Mouse (Mus musculus) midbrain, postnatal 0 days (tissue): ENCODE data around the gene Tsc22d3. TPM values are rescaled to one million over a fixed set of nuclear protein-coding genes. Genes with fewer than 3 reads are reported as not detected.
"Not testable (repeated sequence)": the region's sequence is repeated elsewhere in the genome, so short reads cannot be mapped to it uniquely, and the experiment has no call there.

Experiments
- ATAC-seq: fragments of 200-750 bp; cut with Nextera tagmentation; 2 replicates; pipeline ENCODE4 v1.8.0; 2017; ENCODE audit warnings: moderate number of reproducible peaks, mild to moderate bottlenecking, moderate TSS enrichment, moderate library complexity; ENCODE audit not compliant: low FRiP score
- DNase-seq: peaks from one replicate; pipeline ENCODE4 v3.0.0-alpha.2; 2015; ENCODE audit warnings: low spot score
- H3K27ac ChIP-seq: fragments of 300-500 bp; sonication (generic); 2 replicates; pipeline ENCODE4 v1.5.1; 2014; ENCODE audit warnings: low read depth, mild to moderate bottlenecking, low read length, mixed read lengths
- H3K27me3 ChIP-seq: fragments of 300-500 bp; sonication (generic); 2 replicates; pipeline ENCODE4 v1.6.1; 2014; ENCODE audit warnings: low read length, control low read depth, mixed read lengths; ENCODE audit not compliant: insufficient read depth
- H3K36me3 ChIP-seq: fragments of 300-500 bp; sonication (generic); 2 replicates; pipeline ENCODE4 v1.6.1; 2014; ENCODE audit warnings: low read length, control low read depth, mixed read lengths; ENCODE audit not compliant: insufficient read depth
- H3K4me1 ChIP-seq: fragments of 300-500 bp; sonication (generic); 2 replicates; pipeline ENCODE4 v1.6.1; 2014; ENCODE audit warnings: mild to moderate bottlenecking, control low read depth, antibody characterized with exemption, low read length, mixed read lengths; ENCODE audit not compliant: insufficient read depth
- H3K4me2 ChIP-seq: fragments of 300-500 bp; sonication (generic); 2 replicates; pipeline ENCODE4 v1.6.1; 2014; ENCODE audit warnings: low read depth, mild to moderate bottlenecking, low read length, mixed read lengths; ENCODE audit not compliant: poor library complexity, severe bottlenecking
- H3K4me3 ChIP-seq: fragments of 300-500 bp; sonication (generic); 2 replicates; pipeline ENCODE4 v1.5.1; 2014; ENCODE audit warnings: low read depth, mild to moderate bottlenecking, low read length, moderate library complexity
- H3K9ac ChIP-seq: fragments of 300-500 bp; sonication (generic); replicated peaks from 2 replicates; pipeline ENCODE4 v1.6.1; 2014; ENCODE audit warnings: mild to moderate bottlenecking, low read length, moderate library complexity, mixed read lengths; ENCODE audit not compliant: poor library complexity, severe bottlenecking
- H3K9me3 ChIP-seq: fragments of 300-500 bp; sonication (generic); 2 replicates; pipeline ENCODE4 v1.6.1; 2016; ENCODE audit warnings: low read length, control low read depth
- CTCF ChIP-seq: IDR thresholded peaks from 2 replicates; pipeline ENCODE4 v1.5.1; 2016; ENCODE audit warnings: antibody characterized with exemption, mild to moderate bottlenecking
- WGBS: fragments of 180-500 bp; shearing (Covaris S2); extraction: QIAGEN DNeasy Blood & Tissue Kit; methylation state at CpG from one replicate; pipeline ENCODE4 v1.1.7; 2014; 5-methylcytosine and 5-hydroxymethylcytosine counted together
- polyA plus RNA-seq: library from polyadenylated mRNA; unstranded; fragments of >200 nt; fragmentation: Nextera tagmentation; extraction: Ambion mirVana; gene quantifications from 2 replicates; pipeline ENCODE4 v1.2.1, GENCODE M21; 2015
- total RNA-seq: library from RNA; depleted of rRNA; stranded (reverse); fragments of >200 nt; gene quantifications from 2 replicates; pipeline ENCODE4 v1.2.3, GENCODE M21; 2014

Gene Tsc22d3
- total and polyA plus RNA-seq, 2 experiments from 2014 or later: 104 to 105 TPM

- H3K4me2 ChIP-seq: no peak overlapping the region
- 44% methylated on average over 7 of the region's 7 CpGs for WGBS
- H3K9ac ChIP-seq: no peak overlapping the region
- H3K36me3 ChIP-seq: no peaks in the 10 kb centered on the region
- no peak overlapping the region for H3K27ac ChIP-seq
- no peak for TF ChIP-seq CTCF
- peaks cover 7% of the 10 kb centered on the region; the same call in 1 of the 2 replicates for H3K27me3 ChIP-seq
- H3K4me3 ChIP-seq: no peak overlapping the region
- DNase-seq: no peak
- no peaks in the 10 kb centered on the region for H3K9me3 ChIP-seq
- H3K4me1 ChIP-seq: no peaks in the 10 kb centered on the region
- no peak for ATAC-seq
Measured at GRCm38 (mm10) chrX:140511687-140512651, 88.5 kb downstream of the Tsc22d3 start.

DNA sequence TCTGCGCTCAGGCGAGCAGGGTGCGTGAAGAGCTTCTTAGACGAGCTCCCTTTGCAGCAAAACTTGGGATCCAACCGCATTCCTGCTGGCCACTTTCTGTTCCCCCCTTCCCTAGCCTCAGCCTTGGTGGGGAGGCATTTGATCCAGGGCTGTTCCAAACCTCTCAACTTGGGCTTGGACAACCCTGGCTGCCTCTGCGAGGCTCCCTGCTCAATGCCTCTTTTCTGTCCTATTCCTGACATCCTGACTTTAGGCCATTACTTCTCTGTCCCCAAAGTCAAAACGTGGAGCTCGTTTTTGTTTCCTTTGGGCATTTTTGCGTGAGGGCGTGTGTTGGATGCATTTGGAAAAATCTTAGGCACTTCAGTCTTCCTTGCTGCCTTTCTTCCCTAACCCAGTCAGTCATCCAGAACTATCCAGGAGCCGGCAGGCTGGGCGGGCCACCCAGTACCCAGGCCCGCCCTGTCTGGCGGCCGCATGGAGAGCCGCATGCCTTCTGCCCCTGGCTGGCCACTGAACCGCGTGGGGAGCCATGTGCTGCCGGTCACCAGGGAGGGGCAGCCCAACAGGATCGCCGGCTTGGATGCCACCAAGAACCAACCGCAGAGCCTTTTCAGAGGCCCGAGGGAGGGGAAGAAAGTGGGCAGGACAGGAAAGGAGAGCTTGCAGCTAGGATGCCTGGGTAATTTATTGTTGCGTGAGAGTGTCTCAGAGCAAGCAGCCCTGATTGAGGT is 89.6 kb downstream of the Tsc22d3 start:
- Histone ChIP-seq H3K9ac (no peak overlapping the region), H3K4me2 (peak overlapping the region; percentile 32; the same call in 1 of the 2 replicates), H3K27ac (no peak overlapping the region), H3K4me3 (peak overlapping the region; percentile 14; the same call in 1 of the 2 replicates), H3K36me3 (no peaks in the 10 kb centered on the region), H3K27me3 (peaks cover 12% of the 10 kb centered on the region; the same call in 1 of the 2 replicates), H3K4me1 (no peaks in the 10 kb centered on the region), H3K9me3 (no peaks in the 10 kb centered on the region)
- ATAC-seq (0 out of 2 replicates have a peak, but pooled peaks have one; percentile 27), DNase-seq (peak; percentile 31)
- no peak for TF ChIP-seq CTCF
- 34% methylated on average over 23 of the region's 24 CpGs for WGBS

DNA sequence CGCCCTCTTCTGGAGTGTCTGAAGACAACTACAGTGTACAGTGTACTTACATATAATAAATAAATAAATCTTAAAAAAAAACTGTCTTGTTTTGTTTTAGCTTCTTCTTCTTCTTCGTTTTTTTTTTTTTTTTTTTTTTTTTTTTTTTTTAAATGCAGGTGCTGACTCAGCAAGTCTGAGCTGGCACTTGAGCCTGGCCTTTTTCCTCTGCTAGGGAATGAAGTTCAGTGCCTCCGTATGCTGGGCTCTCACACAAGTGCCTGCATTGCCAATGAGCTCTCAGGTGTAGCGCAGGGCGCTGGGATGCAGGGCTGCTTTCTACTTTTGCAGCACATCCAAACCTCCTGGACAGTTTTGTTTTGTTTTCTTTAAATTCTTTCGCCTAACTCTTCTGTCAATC is 90.6 kb downstream of the Tsc22d3 start:
- TF ChIP-seq CTCF: no peak
- H3K4me3 ChIP-seq: no peak overlapping the region
- H3K36me3 ChIP-seq: no peaks in the 10 kb centered on the region
- no peak overlapping the region for H3K27ac ChIP-seq
- ATAC-seq: no peak
- H3K9ac ChIP-seq: no peak overlapping the region
- H3K4me1 ChIP-seq: no peaks in the 10 kb centered on the region
- 43% methylated on average over 6 of the region's 6 CpGs for WGBS
- no peak for DNase-seq
- H3K4me2 ChIP-seq: no peak overlapping the region
- H3K27me3 ChIP-seq: peaks cover 12% of the 10 kb centered on the region; the same call in 1 of the 2 replicates
- no peaks in the 10 kb centered on the region for H3K9me3 ChIP-seq

DNA sequence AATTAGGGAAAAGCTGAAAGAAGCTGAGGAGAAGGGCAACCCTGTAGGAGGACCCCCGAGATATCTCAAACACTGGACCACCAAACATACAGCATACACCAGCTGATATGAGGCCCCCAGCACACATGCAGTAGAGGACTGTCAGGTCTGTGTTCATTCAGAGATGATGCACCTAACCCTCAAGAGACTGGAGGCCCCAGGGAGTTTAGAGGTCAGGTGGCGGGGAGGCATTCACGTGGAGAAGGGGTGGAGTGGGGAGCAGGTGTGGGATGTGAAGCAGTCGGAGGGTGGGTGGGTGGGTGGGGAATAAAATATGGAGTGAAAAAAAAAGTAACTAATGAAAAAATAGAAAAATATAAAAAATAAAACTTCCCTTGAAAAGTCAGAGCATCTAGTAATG is 91.7 kb downstream of the Tsc22d3 start:
- not testable (repeated sequence) for ATAC-seq, H3K9me3 ChIP-seq, H3K4me2 ChIP-seq, H3K4me1 ChIP-seq, H3K4me3 ChIP-seq, H3K27ac ChIP-seq, DNase-seq, H3K36me3 ChIP-seq, H3K9ac ChIP-seq
- WGBS: 93% methylated on average over 4 of the region's 4 CpGs
- peaks cover 12% of the 10 kb centered on the region; the same call in 1 of the 2 replicates for H3K27me3 ChIP-seq

- H3K4me1 ChIP-seq: no peaks in the 10 kb centered on the region
- WGBS: 72% methylated on average over 1 of the region's 1 CpGs
- ATAC-seq: no peak
- no peaks in the 10 kb centered on the region for H3K36me3 ChIP-seq
- peaks cover 15% of the 10 kb centered on the region; the same call in 1 of the 2 replicates for H3K27me3 ChIP-seq
- H3K4me2 ChIP-seq: no peak overlapping the region
- no peaks in the 10 kb centered on the region for H3K9me3 ChIP-seq
- no peak for TF ChIP-seq CTCF
- no peak overlapping the region for H3K9ac ChIP-seq
- H3K4me3 ChIP-seq: no peak overlapping the region
- H3K27ac ChIP-seq: no peak overlapping the region
- DNase-seq: no peak
Measured at GRCm38 (mm10) chrX:140507377-140507776, 93.1 kb downstream of the Tsc22d3 start.
